Mouse (Mus musculus) lung, postnatal 10 days (tissue): ENCODE data around the gene Por.

ENCODE experiments used
- DNase-seq: peaks from one replicate; pipeline ENCODE4 v3.0.0; 2021

Gene Por

GRCm38 (mm10) chr5:135657703-135658373 lies 12.0 kb upstream of the Por start:
- DNase-seq = no peak

- peak; percentile 38 for DNase-seq
These were observed 9.9 kb upstream of the Por start for GRCm38 (mm10) chr5:135659956-135660355.

- DNase-seq = no peak
These were observed 9.3 kb upstream of the Por start for GRCm38 (mm10) chr5:135660535-135660934.

GRCm38 (mm10) chr5:135666890-135667289 lies 2.9 kb upstream of the Por start:
- DNase-seq = no peak

GRCm38 (mm10) chr5:135668071-135668470 lies 1.8 kb upstream of the Por start:
- no peak for DNase-seq

- DNase-seq = no peak
These were observed 1.0 kb downstream of the Por start for GRCm38 (mm10) chr5:135670881-135671280.

GRCm38 (mm10) chr5:135672509-135672908 lies 2.7 kb downstream of the Por start:
- DNase-seq = no peak

- peak; percentile 66 for DNase-seq
These were observed 3.1 kb downstream of the Por start for GRCm38 (mm10) chr5:135672980-135673379.

- peak; percentile 52 for DNase-seq
These were observed 4.5 kb downstream of the Por start for GRCm38 (mm10) chr5:135674349-135674775.

GRCm38 (mm10) chr5:135674821-135675220 lies 5.0 kb downstream of the Por start:
- peak; percentile 84 for DNase-seq

- DNase-seq = no peak
These were observed 6.9 kb downstream of the Por start for GRCm38 (mm10) chr5:135676696-135677095.

- DNase-seq = no peak
These were observed 7.4 kb downstream of the Por start for GRCm38 (mm10) chr5:135677251-135677650.

GRCm38 (mm10) chr5:135678481-135678880 lies 8.6 kb downstream of the Por start:
- DNase-seq = no peak

- no peak for DNase-seq
These were observed 11.2 kb downstream of the Por start for GRCm38 (mm10) chr5:135680967-135681545.

GRCm38 (mm10) chr5:135682009-135682408 lies 12.2 kb downstream of the Por start:
- DNase-seq = no peak

GRCm38 (mm10) chr5:135682942-135683570 lies 13.2 kb downstream of the Por start:
- DNase-seq = no peak

- DNase-seq = no peak
These were observed 20.6 kb downstream of the Por start for GRCm38 (mm10) chr5:135690401-135690800.

GRCm38 (mm10) chr5:135691266-135691665 lies 21.4 kb downstream of the Por start:
- DNase-seq = no peak

GRCm38 (mm10) chr5:135693281-135693853 lies 23.5 kb downstream of the Por start:
- peak; percentile 67 for DNase-seq

GRCm38 (mm10) chr5:135695277-135695721 lies 25.5 kb downstream of the Por start:
- DNase-seq = no peak

- DNase-seq = no peak
These were observed 27.9 kb downstream of the Por start for GRCm38 (mm10) chr5:135697711-135698111.

GRCm38 (mm10) chr5:135701601-135702000 lies 31.8 kb downstream of the Por start:
- DNase-seq = no peak

GRCm38 (mm10) chr5:135702190-135702589 lies 32.4 kb downstream of the Por start:
- no peak for DNase-seq

- peak; percentile 82 for DNase-seq
These were observed 32.9 kb downstream of the Por start for GRCm38 (mm10) chr5:135702682-135703192.
